8 mouse cellular contexts compared by ENCODE assay signal in genomic region chr8:8658426-8659224, GRCm38 (mm10). TPM values are rescaled to one million over a fixed set of nuclear protein-coding genes. Genes with fewer than 3 reads are reported as not detected.
DNase-seq lines count a peak whose midpoint lies in the region; ATAC-seq lines count a peak whose summit lies in the region.

No protein-coding gene starts in this region.

- no peaks in the 10 kb centered on the region for H3K36me3 ChIP-seq in hindbrain, embryonic 16.5 days (ENCODE audit: control insufficient read depth, insufficient read depth, low read length)

- peak overlapping the region; percentile 99 for H3K4me3 ChIP-seq in hindbrain, embryonic 16.5 days (ENCODE audit: low read length)

- peak; percentile 70 for ATAC-seq in common myeloid progenitor, adult 5-6 weeks (replicated peaks; ENCODE audit: low read depth, poor library complexity, severe bottlenecking)
- peak; percentile 41 for ATAC-seq in hindbrain, embryonic 16.5 days
- 0 out of 2 replicates have a peak, but pooled peaks have one; percentile 23 for ATAC-seq in megakaryocyte, adult 5-6 weeks (ENCODE audit: poor library complexity, severe bottlenecking)

- H3K4me1 ChIP-seq in hindbrain, embryonic 16.5 days (ENCODE audit: control insufficient read depth, insufficient read depth, low read depth, low read length) = peaks cover 32% of the 10 kb centered on the region

- DNase-seq in adipocyte (ENCODE audit: low spot score) = peak; percentile 87
- peak; percentile 57 to 64 for DNase-seq in gastrocnemius, adult 8-10 months (ENCODE audit: low spot score in 2 of 2)
- peak; percentile 59 to 80 for DNase-seq in left cerebral cortex, adult 9 months (ENCODE audit: low spot score in 2 of 2)
- peak; percentile 94 for DNase-seq in right cerebral cortex, postnatal 10 days (ENCODE audit: low spot score in 2 of 2)
- DNase-seq in urinary bladder, postnatal 4 days (ENCODE audit: low spot score in 2 of 2) = peak; percentile 75 to 86

- H3K27ac ChIP-seq in hindbrain, embryonic 16.5 days (ENCODE audit: low read depth, low read length) = peak overlapping the region; percentile 75

- 2% methylated on average over 19 of the region's 19 CpGs for WGBS in hindbrain, embryonic 16.5 days

- peak overlapping the region; percentile 94 for H3K9ac ChIP-seq in hindbrain, embryonic 16.5 days (ENCODE audit: low read depth, low read length)

- no peaks in the 10 kb centered on the region for H3K27me3 ChIP-seq in hindbrain, embryonic 16.5 days (replicated peaks; ENCODE audit: control insufficient read depth, insufficient read depth, low read length)

- H3K9me3 ChIP-seq in hindbrain, embryonic 16.5 days (ENCODE audit: control insufficient read depth, low read length) = no peaks in the 10 kb centered on the region

- H3K4me2 ChIP-seq in hindbrain, embryonic 16.5 days (ENCODE audit: low read length) = peak overlapping the region; percentile 66

RNA-seq across cellular contexts. Expression of gene Efnb2, which starts 2.4 kb away (rescaled TPM):
- total RNA-seq in common myeloid progenitor, adult 5-6 weeks (2017) = 0.09 and 0.39 TPM in 2 replicates
- 1 to 10 TPM; 3.3 to 5.5 (median 4.0) TPM for total RNA-seq in gastrocnemius, adult 8-10 months (2022)
- polyA plus RNA-seq in hindbrain, embryonic 16.5 days (2015; fragmentation: Nextera tagmentation; extraction: Ambion mirVana) = 9.6 and 16.8 TPM in 2 replicates
- 0.52 and 0.78 TPM in 2 replicates for total RNA-seq in megakaryocyte, adult 5-6 weeks (2015)
- total RNA-seq in megakaryocyte, adult 5-6 weeks (2017) = 0.18 and 0.45 TPM in 2 replicates

RNA-seq across cellular contexts. Expression of gene Arglu1, which starts 31.7 kb away (rescaled TPM):
- 128 and 137 TPM in 2 replicates for total RNA-seq in common myeloid progenitor, adult 5-6 weeks (2017)
- total RNA-seq in gastrocnemius, adult 8-10 months (2022) = 10 to 100 TPM; 27.8 to 38.6 (median 33.2) TPM
- polyA plus RNA-seq in hindbrain, embryonic 16.5 days (2015; fragmentation: Nextera tagmentation; extraction: Ambion mirVana) = 111 and 117 TPM in 2 replicates
- 55.8 and 64.7 TPM in 2 replicates for total RNA-seq in megakaryocyte, adult 5-6 weeks (2015)
- 78.2 and 80.9 TPM in 2 replicates for total RNA-seq in megakaryocyte, adult 5-6 weeks (2017)

Comparison
In these comparisons a context has a peak if more than half of its experiments do, and no peak if none do; other contexts are left out.
1. Peak in every context shown above with its lines: DNase-seq, ATAC-seq, H3K4me3 ChIP-seq and H3K27ac ChIP-seq.